Mouse (Mus musculus) MEL-GATA-1-ER (cell line): ENCODE measurements around the gene Ddb2.

Experiments used
- DNase-seq: peaks from one replicate; pipeline ENCODE4 v3.0.0-alpha.2; 2012; ENCODE audit warnings: low read depth; ENCODE audit errors: extremely low read depth

Gene Ddb2

GRCm38 (mm10) chr2:91190501-91190900 is 46.3 kb downstream of the Ddb2 start:
- no peak for DNase-seq

GRCm38 (mm10) chr2:91187431-91187830 is 49.4 kb downstream of the Ddb2 start:
- no peak for DNase-seq

GRCm38 (mm10) chr2:91186208-91186607 is 50.6 kb downstream of the Ddb2 start:
- no peak for DNase-seq

GRCm38 (mm10) chr2:91183711-91184405 is 52.9 kb downstream of the Ddb2 start, which contains the start of gene Madd:
Gene Madd, minus strand, starts transcription at chr2:91183837.
- peak; percentile 98 for DNase-seq

GRCm38 (mm10) chr2:91183148-91183513 is 53.7 kb downstream of the Ddb2 start:
- DNase-seq: peak; percentile 97

- DNase-seq: no peak
These were observed 54.2 kb downstream of the Ddb2 start for GRCm38 (mm10) chr2:91182405-91183147.

GRCm38 (mm10) chr2:91182016-91182404 is 54.8 kb downstream of the Ddb2 start:
- DNase-seq: no peak

- no peak for DNase-seq
These were observed 56.1 kb downstream of the Ddb2 start for GRCm38 (mm10) chr2:91180706-91181105.

- no peak for DNase-seq
These were observed 57.0 kb downstream of the Ddb2 start for GRCm38 (mm10) chr2:91179825-91180224.

GRCm38 (mm10) chr2:91176234-91176633 is 60.5 kb downstream of the Ddb2 start:
- DNase-seq: no peak

GRCm38 (mm10) chr2:91175490-91175889 is 61.3 kb downstream of the Ddb2 start:
- DNase-seq: no peak

- no peak for DNase-seq
These were observed 67.0 kb downstream of the Ddb2 start for GRCm38 (mm10) chr2:91169587-91170322.

- no peak for DNase-seq
These were observed 69.2 kb downstream of the Ddb2 start for GRCm38 (mm10) chr2:91167629-91168028.

GRCm38 (mm10) chr2:91164991-91165390 is 71.8 kb downstream of the Ddb2 start:
- no peak for DNase-seq

- no peak for DNase-seq
These were observed 73.2 kb downstream of the Ddb2 start for GRCm38 (mm10) chr2:91163532-91163931.

- no peak for DNase-seq
These were observed 73.8 kb downstream of the Ddb2 start for GRCm38 (mm10) chr2:91162952-91163351.
